Mouse (Mus musculus) midbrain, embryonic 10.5 days (tissue): ENCODE measurements at regions not wholly inside any gene's neighbourhood (a gene's known extent, or its start where the extent isn't known, plus 50 kb on each side); places are given as distances from the start of the nearest gene placed in this dataset.
A peak's percentile ranks its signal among the peaks of the same experiment; 100 is the strongest.

Source experiments
- DNase-seq: peaks from one replicate; pipeline ENCODE4 v3.0.0-alpha.2; 2017; ENCODE audit warnings: low spot score
- H3K27ac ChIP-seq: fragments of 300-500 bp; sonication (generic); replicated peaks from 2 replicates; pipeline ENCODE4 v1.5.1; 2016; ENCODE audit warnings: mild to moderate bottlenecking
- H3K27me3 ChIP-seq: fragments of 300-500 bp; sonication (generic); 2 replicates; pipeline ENCODE4 v1.6.1; 2016; ENCODE audit warnings: low read depth, mild to moderate bottlenecking; ENCODE audit not compliant: poor library complexity, severe bottlenecking
- H3K36me3 ChIP-seq: fragments of 300-500 bp; sonication (generic); 2 replicates; pipeline ENCODE4 v1.6.1; 2016; ENCODE audit warnings: mild to moderate bottlenecking, moderate library complexity
- H3K4me1 ChIP-seq: fragments of 300-500 bp; sonication (generic); 2 replicates; pipeline ENCODE4 v1.6.1; 2016
- H3K4me3 ChIP-seq: fragments of 300-500 bp; sonication (generic); 2 replicates; pipeline ENCODE4 v1.5.1; 2016; ENCODE audit warnings: mild to moderate bottlenecking, moderate library complexity
- H3K9me3 ChIP-seq: fragments of 300-500 bp; sonication (generic); replicated peaks from 2 replicates; pipeline ENCODE4 v1.6.1; 2016; ENCODE audit warnings: mild to moderate bottlenecking
- WGBS: fragments of 180-500 bp; shearing (Covaris S2); methylation state at CpG from one replicate; pipeline ENCODE4 v1.1.7; 2016; 5-methylcytosine and 5-hydroxymethylcytosine counted together

DNA sequence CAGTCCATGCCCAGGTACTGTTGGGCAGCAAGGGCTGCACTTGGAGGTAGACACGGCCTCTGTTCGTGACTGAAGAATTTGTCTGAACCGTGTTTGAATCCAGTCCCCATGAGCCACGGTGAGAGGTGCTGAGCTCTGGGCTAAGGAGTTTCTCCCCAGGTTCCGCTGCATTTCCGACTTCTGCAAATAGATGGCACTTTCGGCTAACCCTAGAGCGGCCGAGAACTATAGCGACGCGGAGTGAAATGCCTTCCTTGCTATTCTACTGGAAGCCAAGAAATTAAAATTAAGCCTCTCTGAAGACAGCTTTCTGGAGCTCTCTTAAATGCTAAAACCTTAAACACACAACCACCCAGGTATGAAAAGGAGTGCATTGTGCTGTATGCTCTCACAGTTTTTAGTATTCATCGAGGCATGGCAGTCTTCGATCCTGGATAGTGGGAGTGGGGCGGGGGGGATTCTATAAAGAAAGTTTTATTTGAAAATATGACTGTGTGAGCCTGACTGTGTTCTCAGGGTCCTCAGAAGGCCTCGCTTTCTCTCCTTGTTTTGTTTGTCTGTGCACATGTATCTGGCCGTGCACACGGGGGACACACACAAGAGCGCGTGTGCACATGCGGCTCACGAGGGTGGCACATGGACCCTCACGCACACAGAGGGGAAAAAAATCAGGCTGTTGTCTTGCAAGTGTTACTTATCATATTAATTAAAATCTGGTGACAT, 159.6 kb downstream of the Tex29 start:
- WGBS = 33% methylated on average over 23 of the region's 23 CpGs
- H3K27me3 ChIP-seq = peaks cover 87% of the 10 kb centered on the region

DNA sequence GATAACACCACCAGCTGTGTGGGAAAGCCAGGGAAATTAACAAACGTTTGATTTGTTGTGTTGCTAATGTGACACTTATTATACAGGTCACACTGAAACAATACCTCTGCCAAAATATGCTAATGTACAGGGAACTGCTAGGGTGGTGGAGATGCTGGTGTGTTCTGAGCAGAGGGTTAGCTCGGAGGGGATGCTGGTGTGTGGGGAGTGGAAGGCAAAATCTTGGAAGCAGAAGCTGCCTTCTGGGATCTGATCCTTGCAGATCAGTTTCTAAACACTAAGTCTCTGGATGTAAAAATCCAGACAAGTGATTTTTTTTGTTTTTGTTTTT, 160.2 kb downstream of the Tex29 start:
- H3K9me3 ChIP-seq = no peaks in the 10 kb centered on the region
- H3K36me3 ChIP-seq = no peaks in the 10 kb centered on the region
- WGBS = 27% methylated on average over 2 of the region's 2 CpGs
- peaks cover 82% of the 10 kb centered on the region for H3K27me3 ChIP-seq
- no peak overlapping the region for H3K27ac ChIP-seq
- H3K4me3 ChIP-seq = no peak overlapping the region
- peaks cover 25% of the 10 kb centered on the region for H3K4me1 ChIP-seq
- no peak for DNase-seq

More for the DNA sequence above, 159.6 kb downstream of the Tex29 start:
- H3K9me3 ChIP-seq = no peaks in the 10 kb centered on the region
- no peak overlapping the region for H3K4me3 ChIP-seq
- no peak overlapping the region for H3K27ac ChIP-seq
- no peaks in the 10 kb centered on the region for H3K36me3 ChIP-seq
- peak; percentile 62 for DNase-seq
- H3K4me1 ChIP-seq = peaks cover 25% of the 10 kb centered on the region

- WGBS = 86% methylated on average over 7 of the region's 7 CpGs
- no peaks in the 10 kb centered on the region for H3K9me3 ChIP-seq
- H3K27me3 ChIP-seq = peaks cover 57% of the 10 kb centered on the region
- H3K4me1 ChIP-seq = peaks cover 25% of the 10 kb centered on the region
- no peak overlapping the region for H3K4me3 ChIP-seq
- no peak overlapping the region for H3K27ac ChIP-seq
- H3K36me3 ChIP-seq = no peaks in the 10 kb centered on the region
- DNase-seq = no peak
Observed at GRCm38 (mm10) chr8:12004241-12004640, 164.0 kb downstream of the Tex29 start.

GRCm38 (mm10) chr8:12012769-12013168, 172.5 kb downstream of the Tex29 start:
- no peaks in the 10 kb centered on the region for H3K36me3 ChIP-seq
- H3K9me3 ChIP-seq = no peaks in the 10 kb centered on the region
- no peak for DNase-seq
- no peak overlapping the region for H3K4me3 ChIP-seq
- no peak overlapping the region for H3K27ac ChIP-seq
- 94% methylated on average over 3 of the region's 3 CpGs for WGBS
- H3K27me3 ChIP-seq = peaks cover 9% of the 10 kb centered on the region
- peaks cover 6% of the 10 kb centered on the region for H3K4me1 ChIP-seq

DNA sequence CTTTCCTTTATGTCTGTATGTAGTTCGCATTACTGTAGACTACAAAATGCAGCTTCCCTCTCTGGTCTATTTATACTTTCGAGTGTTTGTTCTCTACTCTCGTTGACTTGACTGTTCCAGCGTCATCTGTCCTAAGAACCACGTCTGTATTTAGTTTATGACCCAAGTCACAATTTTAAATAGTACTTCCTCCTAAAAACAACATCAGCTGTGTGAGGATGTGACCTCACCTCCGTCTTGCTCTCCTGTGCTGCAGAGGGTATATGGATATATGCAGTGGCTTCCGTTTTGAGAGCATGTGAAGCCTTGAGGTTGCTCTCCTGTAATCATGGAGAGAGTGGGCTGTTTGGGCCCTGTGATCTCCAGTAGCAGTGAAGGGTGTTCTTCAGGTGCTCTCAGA, 177.5 kb downstream of the Tex29 start:
- WGBS = 89% methylated on average over 7 of the region's 7 CpGs
- Histone ChIP-seq H3K27me3 (no peaks in the 10 kb centered on the region), H3K36me3 (no peaks in the 10 kb centered on the region), H3K27ac (no peak overlapping the region), H3K4me3 (no peak overlapping the region), H3K4me1 (no peaks in the 10 kb centered on the region), H3K9me3 (no peaks in the 10 kb centered on the region)
- DNase-seq = no peak

GRCm38 (mm10) chr8:12019272-12019671, 179.0 kb downstream of the Tex29 start:
- no peak overlapping the region for H3K27ac ChIP-seq
- no peaks in the 10 kb centered on the region; the same call in 1 of the 2 replicates for H3K27me3 ChIP-seq
- H3K4me3 ChIP-seq = no peak overlapping the region
- WGBS = 96% methylated on average over 9 of the region's 9 CpGs
- 0 out of 2 replicates have a peak, but pooled peaks cover under 1% of the 10 kb centered on the region for H3K9me3 ChIP-seq
- no peaks in the 10 kb centered on the region for H3K4me1 ChIP-seq
- H3K36me3 ChIP-seq = no peaks in the 10 kb centered on the region
- DNase-seq = no peak

DNA sequence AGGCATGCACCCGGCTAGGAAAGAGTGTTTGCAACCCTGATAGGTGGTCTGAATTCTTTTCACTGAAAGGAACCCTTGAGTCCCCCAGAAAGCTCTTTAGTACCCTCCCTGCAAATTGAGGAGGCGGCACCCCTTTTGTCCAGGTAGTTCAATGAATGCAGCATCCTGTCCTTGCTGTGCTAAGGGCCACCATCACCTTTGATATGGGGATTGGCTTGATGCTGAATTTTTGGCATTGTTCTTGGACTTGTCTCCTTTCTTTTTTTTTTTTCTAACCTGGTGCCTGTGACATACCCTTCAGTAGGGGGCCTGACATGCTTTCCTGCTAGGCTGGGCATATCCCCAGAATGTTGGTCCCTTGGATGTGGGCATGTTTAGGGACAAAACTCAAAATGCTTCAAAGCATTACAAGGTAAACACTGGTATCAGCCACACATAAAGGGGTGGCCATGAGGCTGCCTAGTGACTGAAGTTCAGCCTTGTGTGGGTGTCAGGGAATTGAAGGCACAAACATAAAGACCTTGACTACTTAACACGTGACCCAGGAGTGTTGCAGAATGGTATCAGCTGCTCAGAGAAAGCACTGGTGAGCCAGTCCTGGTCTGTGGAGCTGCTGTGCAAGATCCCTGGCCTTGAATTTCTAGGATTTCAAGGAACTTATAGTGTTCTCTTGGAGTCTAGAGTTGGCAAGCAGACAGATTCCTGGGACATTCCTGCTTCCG, 183.6 kb downstream of the Tex29 start:
- DNase-seq = no peak
- no peaks in the 10 kb centered on the region for H3K4me1 ChIP-seq
- H3K36me3 ChIP-seq = no peaks in the 10 kb centered on the region
- WGBS = 84% methylated on average over 4 of the region's 4 CpGs
- no peaks in the 10 kb centered on the region; the same call in 1 of the 2 replicates for H3K27me3 ChIP-seq
- H3K4me3 ChIP-seq = no peak overlapping the region
- H3K27ac ChIP-seq = no peak overlapping the region
- H3K9me3 ChIP-seq = 0 out of 2 replicates have a peak, but pooled peaks cover 4% of the 10 kb centered on the region

DNA sequence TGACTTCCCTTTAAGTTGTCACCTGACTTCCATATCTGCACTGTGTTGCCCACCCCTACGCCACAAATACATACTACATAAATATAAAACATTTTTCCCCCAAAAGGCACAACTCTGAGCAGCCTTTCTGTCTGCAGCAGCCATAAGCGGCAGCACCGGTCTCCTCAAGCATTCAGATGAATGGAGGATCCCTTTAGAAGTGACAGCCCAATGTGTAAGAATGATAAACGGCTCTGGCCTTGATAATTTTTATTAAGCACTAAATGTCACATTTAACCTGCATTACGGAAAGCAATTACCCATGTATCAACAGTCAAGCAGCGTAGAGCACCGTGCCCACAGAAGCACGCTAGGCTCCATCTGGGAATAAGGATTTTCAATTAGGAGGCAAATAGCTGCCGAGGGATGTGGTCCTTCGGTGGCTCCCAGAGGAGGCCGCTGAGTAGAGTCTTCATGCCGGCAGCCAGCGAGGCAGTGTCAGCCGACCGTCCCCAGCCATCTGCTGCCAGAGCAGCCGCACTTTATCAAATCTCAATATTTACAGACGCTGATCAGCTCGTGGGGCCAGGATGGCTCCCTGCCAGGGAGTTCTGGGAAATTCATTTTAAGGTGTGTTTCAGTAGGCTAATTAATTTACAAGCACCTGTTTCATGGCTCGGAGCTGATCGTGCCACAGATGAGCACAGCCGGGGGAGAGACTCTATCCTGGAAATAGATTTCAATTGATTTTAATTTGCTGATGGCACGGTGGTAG, 190.3 kb downstream of the Tex29 start:
- 85% methylated on average over 22 of the region's 22 CpGs for WGBS
- no peak overlapping the region for H3K27ac ChIP-seq
- no peak for DNase-seq

GRCm38 (mm10) chr8:12031796-12032195, 191.5 kb downstream of the Tex29 start:
- no peak overlapping the region for H3K4me3 ChIP-seq
- DNase-seq = no peak
- H3K9me3 ChIP-seq = no peaks in the 10 kb centered on the region
- H3K4me1 ChIP-seq = 0 out of 2 replicates have a peak, but pooled peaks cover 2% of the 10 kb centered on the region
- peaks cover 14% of the 10 kb centered on the region; the same call in 1 of the 2 replicates for H3K27me3 ChIP-seq
- no peaks in the 10 kb centered on the region for H3K36me3 ChIP-seq
- WGBS = 84% methylated on average over 3 of the region's 3 CpGs
- H3K27ac ChIP-seq = no peak overlapping the region

More for the DNA sequence above, 190.3 kb downstream of the Tex29 start:
- no peaks in the 10 kb centered on the region for H3K36me3 ChIP-seq
- no peak overlapping the region for H3K4me3 ChIP-seq
- peaks cover 14% of the 10 kb centered on the region; the same call in 1 of the 2 replicates for H3K27me3 ChIP-seq
- no peaks in the 10 kb centered on the region for H3K9me3 ChIP-seq
- 0 out of 2 replicates have a peak, but pooled peaks cover 2% of the 10 kb centered on the region for H3K4me1 ChIP-seq

DNA sequence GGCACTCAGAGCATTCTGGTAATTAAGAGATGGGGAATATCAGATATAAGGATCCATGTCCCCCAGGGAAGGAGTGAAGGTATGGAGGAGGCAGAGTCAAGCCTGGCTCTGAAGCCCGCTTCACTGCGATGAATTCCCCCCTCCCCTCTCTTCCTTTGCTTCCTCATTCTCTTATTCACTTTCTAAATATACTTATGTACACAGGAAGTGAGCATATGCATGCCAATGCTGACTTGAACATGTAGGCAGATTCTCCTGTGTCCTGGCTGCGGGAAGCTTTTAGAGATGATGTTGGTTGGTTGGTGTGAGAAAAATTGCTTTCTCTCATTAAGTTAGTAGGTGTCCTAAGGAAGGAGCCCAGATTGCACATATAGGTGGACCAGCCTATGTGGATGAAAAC, 192.1 kb downstream of the Tex29 start:
- WGBS = 97% methylated on average over 3 of the region's 3 CpGs
- Histone ChIP-seq H3K27ac (no peak overlapping the region), H3K4me1 (0 out of 2 replicates have a peak, but pooled peaks cover 2% of the 10 kb centered on the region), H3K9me3 (no peaks in the 10 kb centered on the region), H3K27me3 (peaks cover 14% of the 10 kb centered on the region; the same call in 1 of the 2 replicates), H3K4me3 (no peak overlapping the region), H3K36me3 (no peaks in the 10 kb centered on the region)
- no peak for DNase-seq

DNA sequence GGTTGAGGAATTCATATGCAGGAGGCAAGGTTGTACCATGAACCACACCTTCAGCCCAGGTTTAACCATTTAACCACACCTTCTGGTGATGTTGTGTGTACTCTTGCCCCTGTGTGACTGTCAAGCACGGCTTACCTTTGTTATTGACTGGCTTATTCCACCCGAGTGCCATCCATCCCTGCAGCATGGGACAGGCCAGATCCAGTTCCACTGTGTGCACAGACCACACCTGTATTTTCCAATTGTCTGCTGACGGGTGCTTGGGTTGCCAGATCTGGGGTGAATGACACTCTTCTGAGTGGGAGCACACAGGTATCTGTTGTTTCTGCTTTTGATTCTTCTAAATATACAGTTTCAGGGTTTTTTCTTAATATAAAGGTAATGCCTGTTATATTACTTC, 196.1 kb downstream of the Tex29 start:
- WGBS = 88% methylated on average over 3 of the region's 3 CpGs
- Histone ChIP-seq H3K36me3 (no peaks in the 10 kb centered on the region), H3K27ac (no peak overlapping the region), H3K4me1 (0 out of 2 replicates have a peak, but pooled peaks cover 2% of the 10 kb centered on the region), H3K9me3 (no peaks in the 10 kb centered on the region), H3K4me3 (no peak overlapping the region), H3K27me3 (peaks cover 31% of the 10 kb centered on the region; the same call in 1 of the 2 replicates)
- no peak for DNase-seq

DNA sequence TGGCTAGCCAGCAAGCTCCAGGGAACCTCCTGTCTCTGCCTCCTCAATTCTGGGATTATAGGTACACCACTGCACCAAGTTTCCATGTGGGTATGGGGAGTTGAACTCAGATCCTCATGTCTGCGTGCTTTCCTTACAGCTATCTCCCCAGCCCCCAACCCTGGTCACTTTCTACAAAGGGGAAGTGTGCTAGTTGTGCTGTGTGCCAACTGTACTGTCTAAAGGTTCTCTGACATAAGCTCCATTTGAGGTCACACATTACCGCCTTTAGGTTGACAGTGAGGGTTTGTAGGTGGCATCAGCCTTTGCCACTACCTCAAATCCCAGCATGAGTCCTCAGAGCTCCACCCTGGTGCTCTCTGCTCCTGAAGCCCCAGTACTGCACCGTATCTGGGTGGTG, 200.7 kb downstream of the Tex29 start:
- WGBS = 80% methylated on average over 3 of the region's 3 CpGs
- H3K4me1 ChIP-seq = peaks cover 5% of the 10 kb centered on the region; the same call in 1 of the 2 replicates
- H3K27me3 ChIP-seq = peaks cover 18% of the 10 kb centered on the region; the same call in 1 of the 2 replicates
- H3K4me3 ChIP-seq = no peak overlapping the region
- H3K9me3 ChIP-seq = no peaks in the 10 kb centered on the region
- no peak for DNase-seq
- no peaks in the 10 kb centered on the region for H3K36me3 ChIP-seq
- H3K27ac ChIP-seq = no peak overlapping the region
